Mouse (Mus musculus) stomach, postnatal 0 days (tissue): ENCODE results near the gene BC048562. TPM values are rescaled to one million over a fixed set of nuclear protein-coding genes. Genes with fewer than 3 reads are reported as not detected.

Source experiments
- ATAC-seq: fragments of 200-750 bp; cut with Nextera tagmentation; 2 replicates; pipeline ENCODE4 v1.8.0; 2017; ENCODE audit not compliant: low FRiP score, low TSS enrichment
- DNase-seq: peaks from one replicate; pipeline ENCODE4 v3.0.0-alpha.2; 2016; ENCODE audit warnings: low spot score
- H3K27ac ChIP-seq: fragments of 300-500 bp; sonication (generic); replicated peaks from 2 replicates; pipeline ENCODE4 v1.5.1; 2014; ENCODE audit warnings: mild to moderate bottlenecking, control low read depth
- H3K27me3 ChIP-seq: fragments of 300-500 bp; sonication (generic); 2 replicates; pipeline ENCODE4 v1.6.1; 2014; ENCODE audit warnings: low read length; ENCODE audit not compliant: control insufficient read depth, insufficient read depth
- H3K36me3 ChIP-seq: fragments of 300-500 bp; sonication (generic); 2 replicates; pipeline ENCODE4 v1.6.1; 2014; ENCODE audit warnings: low read length, mixed read lengths; ENCODE audit not compliant: control insufficient read depth, insufficient read depth
- H3K4me1 ChIP-seq: fragments of 300-500 bp; sonication (generic); replicated peaks from 2 replicates; pipeline ENCODE4 v1.6.1; 2014; ENCODE audit warnings: antibody characterized with exemption; ENCODE audit not compliant: control insufficient read depth, insufficient read depth
- H3K4me2 ChIP-seq: fragments of 300-500 bp; sonication (generic); replicated peaks from 2 replicates; pipeline ENCODE4 v1.6.1; 2014; ENCODE audit warnings: low read depth, mild to moderate bottlenecking, control low read depth, moderate library complexity
- H3K4me3 ChIP-seq: fragments of 300-500 bp; sonication (generic); 2 replicates; pipeline ENCODE4 v1.5.1; 2014; ENCODE audit warnings: low read depth, low read length, control low read depth
- H3K9ac ChIP-seq: fragments of 300-500 bp; sonication (generic); 2 replicates; pipeline ENCODE4 v1.6.1; 2014; ENCODE audit warnings: mild to moderate bottlenecking, low read length, control low read depth, mixed read lengths
- H3K9me3 ChIP-seq: fragments of 300-500 bp; sonication (generic); 2 replicates; pipeline ENCODE4 v1.6.1; 2016; ENCODE audit warnings: low read length; ENCODE audit not compliant: control insufficient read depth
- CTCF ChIP-seq: IDR thresholded peaks from 2 replicates; pipeline ENCODE4 v1.5.1; 2016; ENCODE audit warnings: antibody characterized with exemption, low read depth, mild to moderate bottlenecking, moderate library complexity
- EP300 ChIP-seq: optimal IDR thresholded peaks from 2 replicates; pipeline ENCODE3; 2016; ENCODE audit warnings: antibody characterized with exemption
- WGBS: fragments of 180-500 bp; shearing (Covaris S2); extraction: QIAGEN DNeasy Blood & Tissue Kit; methylation state at CpG from one replicate; pipeline ENCODE4 v1.1.7; 2014; 5-methylcytosine and 5-hydroxymethylcytosine counted together
- polyA plus RNA-seq: library from polyadenylated mRNA; unstranded; fragments of >200 nt; fragmentation: Nextera tagmentation; extraction: Ambion mirVana; gene quantifications from 2 replicates; pipeline ENCODE4 v1.2.1, GENCODE M21; 2015

BC048562 gene
- polyA plus RNA-seq, 1 experiment from 2014 or later, result not detected

DNA sequence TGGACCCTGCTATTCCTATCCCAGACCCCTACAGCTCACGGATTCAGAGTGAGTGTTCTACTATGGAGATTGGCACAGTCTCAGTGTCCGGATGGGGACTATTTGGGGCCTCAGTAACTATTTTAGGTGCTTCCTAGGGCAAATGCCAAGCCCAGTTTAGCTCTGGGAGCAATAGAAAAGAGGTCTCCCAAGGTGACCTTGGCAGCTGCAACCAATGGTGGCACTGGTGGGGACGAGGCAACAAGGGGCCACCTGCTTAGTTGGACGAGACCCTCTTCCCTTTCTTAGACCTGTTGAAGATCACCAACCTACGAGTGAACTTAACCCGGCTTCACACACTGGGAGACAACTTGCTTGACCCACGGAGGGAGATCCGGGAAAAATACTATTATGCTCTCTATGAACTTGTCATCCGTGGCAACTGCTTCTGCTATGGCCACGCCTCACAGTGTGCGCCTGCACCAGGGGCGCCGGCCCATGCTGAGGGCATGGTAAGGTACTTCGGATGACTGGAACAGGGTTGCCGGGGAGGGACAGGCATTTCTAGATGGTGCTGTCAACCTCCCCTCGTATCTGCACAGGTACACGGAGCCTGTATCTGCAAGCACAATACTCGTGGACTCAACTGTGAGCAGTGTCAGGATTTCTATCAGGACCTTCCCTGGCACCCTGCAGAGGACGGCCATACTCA lies 45.4 kb downstream of the BC048562 start:
- TF ChIP-seq CTCF (no peak), EP300 (no peak)
- ATAC-seq, result no peak
- WGBS, result 86% methylated on average over 19 of the region's 19 CpGs
- Histone ChIP-seq H3K27ac (no peak overlapping the region), H3K36me3 (peaks cover 21% of the 10 kb centered on the region), H3K27me3 (no peaks in the 10 kb centered on the region), H3K4me1 (peaks cover 2% of the 10 kb centered on the region; the same call in 1 of the 2 replicates), H3K9me3 (no peaks in the 10 kb centered on the region), H3K4me2 (no peak overlapping the region), H3K4me3 (no peak overlapping the region), H3K9ac (no peak overlapping the region; the same call in 1 of the 2 replicates)
- DNase-seq, result no peak

- Histone ChIP-seq H3K4me2 (no peak overlapping the region), H3K9ac (no peak overlapping the region), H3K4me1 (peaks cover 2% of the 10 kb centered on the region; the same call in 1 of the 2 replicates), H3K4me3 (no peak overlapping the region), H3K36me3 (peaks cover 32% of the 10 kb centered on the region), H3K27me3 (no peaks in the 10 kb centered on the region), H3K9me3 (no peaks in the 10 kb centered on the region), H3K27ac (no peak overlapping the region)
- WGBS, result 94% methylated on average over 18 of the region's 18 CpGs
- no peak for ATAC-seq
- no peak for TF ChIP-seq EP300
- TF ChIP-seq CTCF, result no peak
- DNase-seq, result no peak
Measured at GRCm38 (mm10) chr9:108483051-108483790, 46.9 kb downstream of the BC048562 start.

GRCm38 (mm10) chr9:108484021-108484420 lies 47.7 kb downstream of the BC048562 start:
- DNase-seq, result no peak
- no peak overlapping the region for H3K4me3 ChIP-seq
- WGBS, result 94% methylated on average over 15 of the region's 15 CpGs
- H3K27ac ChIP-seq, result no peak overlapping the region
- no peaks in the 10 kb centered on the region for H3K27me3 ChIP-seq
- peaks cover 2% of the 10 kb centered on the region; the same call in 1 of the 2 replicates for H3K4me1 ChIP-seq
- H3K9me3 ChIP-seq, result no peaks in the 10 kb centered on the region
- no peak overlapping the region for H3K9ac ChIP-seq
- ATAC-seq, result no peak
- no peak for TF ChIP-seq CTCF
- no peak for TF ChIP-seq EP300
- no peak overlapping the region for H3K4me2 ChIP-seq
- peaks cover 32% of the 10 kb centered on the region for H3K36me3 ChIP-seq

DNA sequence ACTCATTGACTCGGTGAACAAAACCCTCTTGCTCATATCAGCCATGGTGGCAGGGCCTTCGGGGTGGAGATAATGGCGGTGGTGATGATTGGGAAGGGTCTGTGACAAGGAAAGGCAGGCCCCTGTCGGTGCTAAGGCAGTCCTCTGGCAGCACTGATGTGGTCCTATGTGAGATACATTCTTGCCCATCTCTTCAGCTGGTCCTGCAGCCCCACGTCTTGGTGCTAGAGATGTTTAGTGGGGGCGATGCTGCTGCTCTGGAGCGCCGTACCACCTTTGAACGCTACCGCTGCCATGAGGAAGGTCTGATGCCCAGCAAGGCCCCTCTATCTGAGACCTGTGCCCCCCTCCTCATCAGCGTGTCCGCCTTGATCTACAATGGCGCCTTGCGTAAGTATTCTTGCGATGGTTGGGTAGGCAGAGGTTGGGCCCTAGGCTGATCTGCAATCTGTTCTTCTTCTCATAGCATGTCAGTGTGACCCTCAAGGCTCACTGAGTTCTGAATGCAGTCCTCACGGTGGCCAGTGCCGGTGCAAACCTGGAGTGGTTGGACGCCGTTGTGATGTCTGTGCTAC lies 49.1 kb downstream of the BC048562 start:
- no peak overlapping the region for H3K4me2 ChIP-seq
- H3K27me3 ChIP-seq, result no peaks in the 10 kb centered on the region
- DNase-seq (no peak), ATAC-seq (no peak)
- 91% methylated on average over 19 of the region's 19 CpGs for WGBS
- TF ChIP-seq EP300 (no peak), CTCF (no peak)
- H3K4me3 ChIP-seq, result no peak overlapping the region
- H3K27ac ChIP-seq, result no peak overlapping the region
- H3K4me1 ChIP-seq, result no peaks in the 10 kb centered on the region; the same call in 1 of the 2 replicates
- no peak overlapping the region for H3K9ac ChIP-seq
- H3K9me3 ChIP-seq, result no peaks in the 10 kb centered on the region
- peaks cover 32% of the 10 kb centered on the region for H3K36me3 ChIP-seq

- TF ChIP-seq CTCF (no peak), EP300 (no peak)
- Histone ChIP-seq H3K27me3 (no peaks in the 10 kb centered on the region), H3K4me2 (no peak overlapping the region), H3K36me3 (peaks cover 32% of the 10 kb centered on the region), H3K9ac (no peak overlapping the region), H3K27ac (no peak overlapping the region), H3K9me3 (no peaks in the 10 kb centered on the region), H3K4me1 (peaks cover 3% of the 10 kb centered on the region; the same call in 1 of the 2 replicates), H3K4me3 (no peak overlapping the region)
- ATAC-seq (no peak), DNase-seq (no peak)
- 91% methylated on average over 8 of the region's 8 CpGs for WGBS
Measured at GRCm38 (mm10) chr9:108486973-108487530, 50.8 kb downstream of the BC048562 start.
